Mouse (Mus musculus) layer of hippocampus, adult 18-20 months (tissue): ENCODE results near the gene Cdkn2d. TPM values are rescaled to one million over a fixed set of nuclear protein-coding genes. Genes with fewer than 3 reads are reported as not detected.
"Not testable (repeated sequence)": the region's sequence is repeated elsewhere in the genome, so short reads cannot be mapped to it uniquely, and the experiment has no call there.

Experiments used
- DNase-seq, 2 experiments: peaks; one replicate each; pipeline ENCODE4 v3.0.0; 2022; ENCODE audit warnings: low spot score in 2 of 2
- long read RNA-seq: library from polyadenylated mRNA; stranded (forward); transcript quantifications from one replicate; pipeline ENCODE4 v2.0.0, GENCODE M21; 2021
- total RNA-seq, 2 experiments: library from RNA; stranded (reverse); gene quantifications; 2 replicates each; pipeline ENCODE4 v1.2.3; 2021

Cdkn2d gene
- total RNA-seq, result 10 to 100 TPM; 53.7 to 56.7 TPM
- long read RNA-seq, transcript Cdkn2d-203 (2 exons, 1,423 nt), result major isoform, 47 of 50 reads
- long read RNA-seq, partial matches to known transcripts, result 0 of 50 reads
- long read RNA-seq, other reads (novel, unspliced or antisense), result 2 of 50 reads

DNA sequence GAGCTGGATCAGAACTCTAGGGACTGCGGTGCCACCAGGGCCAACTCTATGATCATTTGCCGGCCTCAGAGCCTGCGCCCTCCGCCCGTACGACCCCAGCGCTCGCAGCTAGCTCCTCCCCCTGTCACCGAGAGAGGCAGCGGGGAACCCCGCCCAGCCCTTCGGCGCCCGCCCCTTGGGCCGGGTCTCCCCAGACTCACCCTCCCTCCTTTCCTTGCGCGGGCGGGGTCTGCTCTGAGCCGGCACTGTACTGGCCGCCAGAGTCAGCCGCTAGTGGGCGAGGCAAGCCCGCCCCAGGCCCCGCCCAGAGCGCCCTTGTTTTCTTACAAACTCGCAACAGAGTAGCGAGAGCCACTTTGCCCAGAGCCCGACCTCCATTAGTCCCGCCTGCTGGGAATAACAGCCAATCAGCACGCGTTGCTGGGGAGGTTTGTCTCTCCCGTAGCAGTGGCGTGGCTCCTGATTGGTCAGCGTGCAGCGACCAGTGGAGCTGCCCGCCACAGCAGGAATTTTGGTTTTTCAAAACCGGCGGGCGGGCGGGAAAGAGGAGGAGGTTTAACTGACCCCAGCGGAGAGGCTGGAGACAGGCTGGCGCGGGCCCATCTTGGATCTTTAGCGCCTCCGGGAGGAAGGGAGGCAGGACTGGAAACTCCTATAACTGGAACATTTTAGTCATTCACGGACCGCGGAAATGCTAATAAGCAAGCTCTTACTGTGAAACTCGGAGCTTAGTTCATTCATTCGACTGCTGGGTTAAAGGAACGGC, at the start of gene Cdkn2d:
TSS of gene Cdkn2d (minus strand) at position 386 of the 766 bp plus-strand sequence.
- DNase-seq, result peak; percentile 99 to 100

DNA sequence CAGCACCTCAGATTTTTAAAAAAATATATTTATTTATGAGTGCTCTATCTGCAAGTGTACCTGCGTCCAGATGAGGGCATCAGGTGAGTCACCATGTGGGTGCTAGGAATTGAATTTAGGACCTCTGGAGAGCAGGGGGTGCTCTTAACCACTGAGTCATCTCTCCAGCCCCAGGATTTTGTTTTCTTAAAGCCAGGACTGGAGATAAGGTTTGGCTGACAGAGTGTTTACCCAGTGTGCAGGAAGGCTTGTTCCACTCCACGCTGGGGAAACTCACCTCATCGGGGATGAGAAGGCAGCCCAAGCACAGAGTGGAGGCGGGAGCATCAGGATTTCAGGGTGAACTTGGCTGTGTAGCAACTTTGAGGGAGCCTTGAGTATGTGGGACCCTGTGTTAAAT, 49.2 kb upstream of the Cdkn2d start:
- no peak for DNase-seq

DNA sequence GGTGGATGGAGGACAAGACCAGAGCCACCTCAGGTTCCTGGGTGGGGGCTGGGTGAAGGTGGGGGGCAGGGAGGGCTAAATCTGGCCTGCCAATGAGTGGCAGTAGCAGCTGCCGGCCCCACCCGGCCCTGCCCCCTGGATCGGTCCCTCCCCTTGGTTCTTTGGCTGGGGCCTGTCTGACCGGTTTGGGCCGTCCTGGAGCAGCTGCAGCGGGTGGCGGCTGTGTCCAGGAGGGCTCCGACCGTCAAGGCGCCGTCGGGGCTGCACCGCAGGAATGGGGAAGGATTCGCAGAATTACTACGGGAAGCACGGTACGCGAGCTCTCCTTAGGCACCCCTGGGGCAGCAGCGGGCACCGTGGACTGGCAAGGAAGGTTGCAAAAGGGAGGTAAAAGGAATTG, 46.4 kb upstream of the Cdkn2d start:
- no peak for DNase-seq

DNA sequence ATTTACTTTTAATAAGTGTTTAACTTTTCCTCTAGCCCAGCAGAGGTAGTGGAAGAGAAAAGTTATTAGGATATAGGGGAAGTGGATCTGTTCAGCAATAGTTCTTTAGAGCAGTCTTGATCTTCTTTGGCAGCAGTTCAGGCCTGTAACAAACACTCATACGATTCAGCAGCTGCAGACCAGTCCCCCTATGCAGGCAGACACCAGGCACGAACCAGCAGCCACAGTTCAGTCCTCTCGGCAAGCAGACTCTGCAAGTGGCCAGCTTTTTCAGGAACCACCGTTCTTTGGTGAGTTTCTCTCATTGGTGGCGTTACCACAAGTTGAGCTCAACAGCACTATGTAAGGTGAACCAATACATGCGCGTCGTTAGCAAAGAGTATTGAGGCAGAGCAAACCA, 45.3 kb upstream of the Cdkn2d start:
- DNase-seq, result no peak

DNA sequence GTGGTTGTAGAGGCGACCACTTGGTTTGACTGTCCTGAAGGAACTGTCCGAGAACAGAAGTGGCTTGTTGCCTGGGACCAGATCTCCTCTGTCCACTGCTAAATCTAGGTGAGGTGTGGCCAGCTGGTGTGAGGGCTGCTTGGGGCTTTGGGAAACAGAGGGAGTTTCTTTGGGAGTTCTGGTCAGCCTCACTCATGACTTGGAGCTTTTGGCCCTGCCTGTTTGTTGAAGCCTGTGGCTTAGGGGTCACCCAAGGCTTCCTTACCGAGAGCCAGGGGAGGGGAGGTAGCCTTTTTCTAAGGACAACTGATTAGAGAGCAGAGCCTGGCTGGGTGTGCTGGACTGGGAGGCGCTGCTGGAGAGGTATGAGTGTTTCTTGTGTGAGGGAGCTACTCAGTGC, 44.2 kb upstream of the Cdkn2d start:
- DNase-seq, result no peak

DNA sequence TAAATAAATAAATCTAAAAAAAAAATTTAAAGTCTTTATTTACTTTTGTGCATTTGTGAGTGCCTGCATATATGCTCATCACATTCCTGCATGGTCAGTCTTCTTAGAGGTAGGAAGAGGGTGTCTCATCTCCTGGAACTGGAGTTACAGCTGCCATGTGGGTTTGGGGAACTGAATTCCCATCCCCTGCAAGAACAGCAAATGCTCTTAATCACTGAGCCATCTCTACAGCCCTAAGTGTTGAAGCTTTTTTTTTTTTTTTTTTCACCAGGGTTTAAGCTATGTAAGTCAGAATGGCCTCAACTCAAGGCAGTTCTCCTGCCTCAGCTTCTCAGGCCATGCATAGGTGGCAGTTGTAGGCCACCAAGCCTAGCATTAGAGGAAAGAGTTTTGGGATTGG, 43.5 kb upstream of the Cdkn2d start:
- DNase-seq, result no peak

DNA sequence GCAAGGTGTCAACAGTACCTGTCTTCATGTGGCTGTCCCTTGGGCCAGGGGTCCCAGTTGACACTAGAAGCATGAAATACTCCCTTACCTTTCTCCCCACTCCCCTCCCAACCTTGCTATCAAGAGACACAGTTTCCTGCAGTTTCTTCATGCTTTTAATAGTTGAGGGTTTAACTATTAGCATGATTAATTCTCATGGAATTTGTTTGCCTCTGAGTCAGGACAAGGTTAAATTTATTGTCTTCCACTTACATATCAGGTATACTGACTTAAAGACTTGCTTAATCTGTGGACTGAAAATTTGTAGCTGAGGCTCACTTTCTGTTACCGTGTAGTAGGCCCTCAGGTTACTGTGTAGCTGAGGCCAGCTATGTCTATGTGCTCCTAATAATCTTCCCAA, 42.3 kb upstream of the Cdkn2d start:
- no peak for DNase-seq

DNA sequence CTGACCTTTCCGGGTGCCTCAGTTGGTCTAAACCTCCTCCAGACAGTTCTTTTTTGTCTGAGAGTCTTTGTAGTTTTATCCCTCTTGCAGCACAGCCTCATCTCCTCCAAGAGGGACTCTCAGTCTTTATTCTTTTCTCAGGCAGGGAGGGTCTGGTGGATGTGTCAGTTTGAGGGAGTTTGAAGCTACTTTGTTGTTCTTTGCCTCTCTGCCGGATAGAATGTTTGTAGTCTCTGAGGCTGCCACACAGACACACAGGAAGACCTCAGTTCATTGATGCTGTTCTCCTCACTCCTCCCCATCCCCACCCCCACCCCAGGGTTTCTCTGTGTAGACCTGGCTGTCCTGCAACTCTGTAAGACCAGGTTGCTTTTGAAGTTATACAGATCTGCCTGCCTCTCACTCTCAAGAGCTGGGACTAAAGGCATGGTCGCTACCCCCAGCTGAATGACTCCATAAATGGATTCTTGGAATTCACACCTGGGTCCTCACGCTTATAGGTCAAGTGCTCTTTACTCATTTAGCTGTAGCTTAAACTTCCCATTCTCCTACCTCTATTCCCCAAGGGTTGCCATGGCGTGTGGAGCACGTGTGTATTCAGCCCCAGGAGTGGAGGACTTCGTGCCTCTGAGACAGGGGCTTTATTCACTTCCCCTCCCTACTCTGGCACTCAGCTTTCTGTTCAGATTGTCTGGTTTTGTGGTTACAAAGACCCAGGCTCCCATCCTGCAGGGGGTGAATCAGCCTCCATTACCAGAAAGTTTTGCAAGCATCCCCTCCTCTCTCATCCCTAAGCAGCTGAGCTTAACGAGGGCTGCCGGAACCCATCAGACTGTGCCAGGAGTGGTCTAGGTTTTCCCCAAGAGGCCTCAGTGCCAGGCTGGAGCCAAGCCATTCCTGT, 41.2 kb upstream of the Cdkn2d start:
- no peak for DNase-seq

DNA sequence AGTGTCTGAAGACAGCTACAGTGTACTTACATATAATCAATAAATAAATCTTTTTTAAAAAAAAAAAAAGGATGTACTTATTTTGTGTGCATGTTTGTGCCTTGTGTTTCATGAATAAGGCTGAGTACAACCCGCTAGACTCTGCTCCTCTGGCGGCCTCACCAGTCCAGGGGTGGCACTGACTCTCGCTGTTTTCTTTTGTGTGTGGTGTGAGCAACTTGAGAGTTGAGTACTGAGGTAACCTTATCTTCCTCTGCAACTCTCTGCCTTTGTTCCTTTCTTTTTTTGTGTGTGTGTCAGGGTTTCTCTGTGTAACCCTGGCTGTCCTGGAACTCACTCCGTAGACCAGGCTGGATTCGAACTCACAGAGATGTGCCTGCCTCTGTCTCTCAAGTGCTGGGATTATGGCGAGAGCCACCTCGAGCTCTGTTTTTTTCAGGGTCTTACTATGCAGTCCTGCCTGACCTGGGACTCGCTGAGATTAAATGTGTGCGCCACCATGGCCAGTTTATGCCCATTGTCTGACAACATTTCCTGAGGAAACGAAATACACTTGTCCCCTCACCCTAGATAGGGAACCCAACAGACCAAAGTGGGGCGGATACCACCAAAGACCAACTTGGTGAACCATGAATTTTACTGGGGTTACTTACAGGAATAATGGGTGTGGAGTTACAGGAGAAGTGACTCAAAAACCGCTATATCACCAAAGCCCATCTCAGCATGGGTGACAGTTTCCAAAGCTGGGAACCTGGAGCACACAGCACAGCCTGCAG, 40.3 kb upstream of the Cdkn2d start:
- no peak for DNase-seq

DNA sequence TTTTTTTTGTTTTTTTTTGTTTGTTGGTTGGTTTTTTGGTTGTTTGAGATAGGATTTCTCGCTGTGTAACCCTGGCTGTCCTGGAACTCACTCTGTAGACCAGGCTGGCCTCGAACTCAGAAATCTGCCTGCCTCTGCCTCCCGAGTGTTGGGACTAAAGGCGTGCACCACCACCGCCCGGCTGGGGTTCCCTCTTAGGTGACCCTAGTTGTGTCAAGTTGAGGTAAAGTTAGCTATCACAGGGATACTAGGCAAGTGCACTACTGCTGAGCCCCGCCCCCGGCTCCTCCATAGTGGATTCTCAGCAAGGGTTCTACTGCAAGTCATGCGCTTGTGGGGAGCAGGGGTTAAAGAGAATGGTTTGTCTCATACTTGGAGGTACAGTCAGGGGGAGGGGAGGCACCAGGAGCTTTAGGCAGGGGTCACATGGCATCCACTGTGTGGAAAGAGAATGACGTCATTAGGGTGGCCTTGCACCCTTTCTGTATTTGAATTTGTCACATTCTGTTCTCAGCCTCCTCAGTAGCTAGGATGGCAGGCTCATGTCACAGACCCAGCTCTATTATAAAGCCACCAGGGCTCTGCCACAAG, 38.6 kb upstream of the Cdkn2d start:
- no peak for DNase-seq

DNA sequence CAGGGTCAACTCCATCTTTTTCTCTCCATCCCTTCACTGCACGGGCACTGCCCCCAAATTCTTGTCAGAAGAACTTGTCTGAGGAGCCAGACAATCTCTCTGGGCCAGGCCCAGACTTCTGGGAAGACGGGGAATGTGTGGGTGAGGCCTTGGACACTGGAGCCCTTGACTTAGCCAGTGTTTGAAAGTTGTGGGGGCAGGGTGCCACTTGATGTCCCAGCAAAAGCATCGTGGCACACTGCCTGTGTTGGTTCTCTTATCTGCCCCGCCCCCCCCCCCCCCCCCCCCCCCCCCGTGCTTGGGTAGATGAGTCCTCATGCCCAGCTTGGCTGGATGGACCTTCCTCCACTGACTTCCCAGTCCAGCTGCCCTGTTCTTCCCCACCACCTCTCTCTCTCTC, 37.8 kb upstream of the Cdkn2d start:
- DNase-seq, result no peak

DNA sequence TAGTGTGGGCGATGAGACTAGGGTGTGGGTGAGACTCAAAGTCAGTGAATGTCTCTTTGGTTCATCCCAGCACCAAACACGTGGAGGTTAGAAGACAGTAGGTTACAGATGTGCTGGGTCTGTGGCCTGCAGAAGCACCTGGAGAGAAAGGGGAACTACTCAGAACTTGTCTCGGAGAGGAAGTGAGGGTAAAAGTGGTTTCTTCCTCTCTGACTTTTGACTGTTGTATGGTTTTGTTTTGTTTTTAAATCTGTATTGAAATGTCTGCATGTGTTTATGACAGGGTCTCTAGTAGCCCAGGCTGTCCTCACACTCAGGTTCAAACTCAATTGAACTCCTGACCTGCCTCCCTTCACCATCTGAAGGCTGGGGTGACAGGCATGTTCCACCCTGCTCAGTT, 36.8 kb upstream of the Cdkn2d start:
- DNase-seq, result no peak

DNA sequence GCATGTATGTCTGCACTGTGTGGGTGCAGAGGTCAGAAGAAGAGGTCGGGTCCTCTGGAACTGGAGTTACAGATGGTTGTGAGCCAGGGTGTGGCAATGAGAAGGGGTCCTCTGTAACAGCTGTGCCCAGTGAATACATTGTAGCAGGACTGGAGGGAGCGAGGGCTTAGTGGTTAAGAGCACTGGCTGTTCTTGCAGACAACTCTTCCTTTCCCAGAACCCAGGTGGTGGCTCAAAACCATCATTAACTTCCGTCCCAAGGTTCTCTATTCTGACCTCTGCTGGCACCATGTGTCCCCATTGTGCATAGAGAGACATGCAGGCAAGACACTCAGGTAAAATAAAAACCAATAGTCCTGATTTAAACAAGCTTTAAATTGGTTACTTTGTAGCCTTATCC, 36.4 kb upstream of the Cdkn2d start:
- DNase-seq, result no peak

DNA sequence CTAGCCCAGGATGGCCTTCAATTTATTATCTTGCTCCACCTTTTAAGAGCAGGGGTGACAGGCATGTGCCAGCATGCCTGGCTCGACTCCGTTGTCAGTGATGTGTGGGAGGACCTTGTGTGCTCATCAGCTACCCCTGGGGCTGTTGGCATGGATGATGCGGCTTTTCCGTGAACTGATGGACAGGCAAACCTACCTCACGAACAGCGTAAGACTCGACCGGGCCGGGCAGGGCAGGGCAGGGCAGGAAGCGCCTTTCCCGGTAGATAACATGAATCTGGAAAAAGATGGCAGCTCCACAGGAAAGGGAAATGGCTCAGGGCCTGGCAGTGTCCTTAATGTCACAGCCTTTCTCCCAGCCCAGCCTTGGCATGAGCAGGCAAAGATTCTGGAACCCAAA, 33.1 kb upstream of the Cdkn2d start:
- DNase-seq, result no peak

DNA sequence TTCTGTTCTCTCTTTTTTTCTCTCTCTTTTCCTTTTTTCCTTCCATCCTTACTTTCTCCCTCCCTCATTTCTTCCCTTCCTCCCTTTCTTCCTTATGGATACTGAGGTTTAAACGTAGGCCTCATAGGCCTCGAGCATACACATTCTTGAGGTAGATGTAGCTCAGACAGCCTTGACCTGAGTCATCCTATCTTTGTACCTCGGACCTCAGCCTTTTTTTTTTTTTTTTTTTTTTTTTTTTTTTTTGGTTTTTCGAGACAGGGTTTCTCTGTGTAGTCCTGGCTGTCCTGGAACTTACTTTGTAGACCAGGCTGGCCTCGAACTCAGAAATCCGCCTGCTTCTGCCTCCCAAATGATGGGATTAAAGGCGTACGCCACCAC, 31.7 kb upstream of the Cdkn2d start:
- DNase-seq, result not testable (repeated sequence)

DNA sequence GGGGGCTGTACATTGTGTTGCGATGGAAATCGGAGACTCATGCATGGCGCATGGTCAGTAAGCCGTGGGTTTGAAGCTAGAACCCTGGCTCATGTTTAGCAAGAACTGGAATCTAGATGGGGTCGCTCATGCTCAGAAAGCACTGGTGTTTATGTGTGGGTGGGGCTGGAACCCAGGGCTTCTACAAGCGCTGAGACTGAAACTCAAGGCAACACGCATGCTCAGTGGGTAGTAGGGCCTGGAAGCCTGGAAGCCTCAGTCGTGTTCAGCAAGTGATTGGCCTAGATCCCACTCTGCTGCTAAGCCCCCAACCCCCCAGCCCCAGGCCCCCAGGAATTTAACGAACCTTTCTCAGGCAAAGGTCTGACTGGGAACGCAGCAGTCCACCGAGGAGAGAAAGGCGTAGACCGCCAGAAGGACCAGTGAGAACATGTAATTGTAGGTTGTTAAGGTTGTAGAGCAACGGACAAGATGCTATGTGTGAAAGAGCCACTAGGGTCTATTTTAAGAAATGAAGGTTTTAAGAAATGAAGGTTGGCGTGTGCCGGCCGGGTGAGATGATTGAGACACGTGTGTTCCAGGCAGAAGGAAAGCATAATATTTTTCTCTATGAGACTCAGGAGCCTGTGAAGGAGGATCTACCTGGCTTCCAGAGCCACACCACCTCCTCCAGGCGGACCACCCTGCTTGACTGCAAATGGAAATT, 31.2 kb upstream of the Cdkn2d start:
- DNase-seq, result peak in 1 of 2 experiments; percentile 43

DNA sequence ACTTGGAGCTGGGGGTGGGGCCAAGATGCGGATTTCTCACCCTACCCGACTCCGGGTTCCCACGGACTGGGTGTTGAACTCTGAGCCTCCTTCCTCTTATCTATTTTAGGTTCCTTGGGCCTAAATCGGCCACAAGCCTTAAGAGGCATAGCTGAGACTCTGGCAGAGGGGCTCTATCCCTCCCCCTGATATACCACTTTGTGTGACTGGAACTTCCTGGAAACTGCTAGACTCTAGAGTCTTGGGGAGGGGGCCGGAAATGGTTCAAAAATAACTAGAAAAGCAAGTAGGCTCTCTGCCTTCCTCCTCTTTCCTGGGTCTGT, 30.3 kb upstream of the Cdkn2d start:
- DNase-seq, result no peak

DNA sequence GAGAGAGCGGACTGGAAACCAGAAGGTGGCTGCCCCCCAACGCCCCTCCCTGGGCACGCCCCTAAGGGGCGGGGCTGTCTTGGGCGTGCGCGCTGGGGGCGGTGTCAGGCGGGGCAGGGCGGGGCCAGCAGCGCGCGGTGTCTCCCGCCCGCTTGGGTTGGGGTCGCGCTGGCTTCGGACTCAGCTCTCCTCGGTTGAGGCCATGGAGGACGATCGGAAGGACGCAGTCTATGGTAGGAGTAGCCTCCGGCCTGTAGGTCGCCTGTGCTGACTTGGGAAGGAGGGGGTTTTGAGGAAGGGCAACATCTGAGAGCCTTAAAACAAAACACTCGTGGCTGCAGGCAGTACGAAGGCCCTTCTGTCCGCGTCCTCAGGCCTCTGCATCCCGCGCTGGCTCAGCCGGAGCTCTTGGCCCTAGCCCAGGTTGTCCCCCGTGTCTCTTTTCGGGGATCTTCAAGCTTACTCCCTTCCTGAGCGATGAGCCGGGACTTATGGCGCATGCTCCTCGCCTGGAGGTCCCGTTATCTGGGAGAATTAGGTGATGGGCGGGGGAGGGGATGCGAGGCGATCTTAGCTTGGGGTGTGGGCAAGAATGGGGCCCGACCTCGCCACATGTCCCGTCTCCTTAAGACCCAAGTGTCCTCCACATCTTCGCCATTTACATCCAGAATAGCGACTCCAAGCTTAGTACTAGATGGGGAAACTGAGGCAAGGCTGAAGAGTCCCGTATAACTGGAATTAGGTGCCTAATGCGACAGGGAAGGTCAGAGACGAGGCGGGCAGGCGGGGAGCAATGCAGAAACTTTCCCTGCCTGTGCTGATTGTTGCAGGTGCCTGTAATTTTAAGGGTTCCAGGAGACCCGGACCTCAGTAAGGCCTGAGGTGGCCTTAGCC, 29.7 kb upstream of the Cdkn2d start, which contains the start of gene Slc44a2:
TSS of gene Slc44a2 (plus strand) at position 80 of the 894 bp plus-strand sequence.
- DNase-seq, result peak; percentile 76 to 80

DNA sequence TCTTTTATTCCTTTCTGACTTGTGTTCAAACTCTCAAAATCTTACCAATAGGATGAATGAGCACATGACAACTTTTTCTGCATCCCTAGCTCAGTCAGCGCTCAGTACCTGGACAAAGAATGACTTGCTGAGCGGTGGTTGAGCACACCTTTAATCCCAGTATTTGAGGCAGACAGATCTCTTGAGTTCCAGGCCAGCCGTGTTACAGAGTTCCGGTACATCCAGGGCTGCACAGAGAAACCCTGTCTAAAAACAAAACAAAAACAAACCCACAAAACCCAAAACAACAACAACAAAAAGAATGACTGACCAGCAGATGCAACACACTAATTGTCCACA, 29.0 kb upstream of the Cdkn2d start:
- no peak for DNase-seq

DNA sequence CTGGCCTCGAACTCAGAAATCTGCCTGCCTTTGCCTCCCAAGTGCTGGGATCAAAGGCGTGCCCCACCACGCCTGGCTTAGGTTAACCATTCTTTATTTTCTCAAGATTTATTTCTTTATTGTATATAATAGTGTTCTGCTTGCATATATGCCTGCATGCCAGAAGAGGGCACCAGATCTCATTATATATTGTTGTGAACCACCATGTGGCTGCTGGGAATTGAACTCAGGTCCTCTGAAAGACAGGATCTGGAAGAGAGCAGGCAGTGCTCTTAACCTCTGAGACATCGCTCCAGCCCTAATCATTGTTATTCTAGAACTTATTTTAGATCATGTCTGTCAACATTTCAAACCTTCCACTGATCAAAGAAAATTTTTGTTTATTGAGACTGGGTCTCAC, 28.3 kb upstream of the Cdkn2d start:
- DNase-seq, result no peak
